Mouse (Mus musculus) hindbrain, embryonic 14.5 days (tissue): ENCODE measurements at regions not wholly inside any gene's neighbourhood (a gene's known extent, or its start where the extent isn't known, plus 50 kb on each side); places are given as distances from the start of the nearest gene placed in this dataset.
A peak's percentile ranks its signal among the peaks of the same experiment; 100 is the strongest.

ENCODE experiments used
- ATAC-seq: fragments of 200-750 bp; cut with Nextera tagmentation; 2 replicates; pipeline ENCODE4 v1.8.0; 2017; ENCODE audit warnings: moderate number of reproducible peaks, mild to moderate bottlenecking, moderate TSS enrichment, moderate library complexity; ENCODE audit not compliant: low FRiP score
- DNase-seq: peaks from one replicate; pipeline ENCODE4 v3.0.0-alpha.2; 2015; ENCODE audit warnings: low spot score
- H3K27ac ChIP-seq: fragments of 300-500 bp; sonication (generic); 2 replicates; pipeline ENCODE4 v1.5.1; 2014; ENCODE audit warnings: mild to moderate bottlenecking, moderate library complexity
- H3K27me3 ChIP-seq: fragments of 300-500 bp; sonication (generic); 2 replicates; pipeline ENCODE4 v1.6.1; 2014; ENCODE audit warnings: mild to moderate bottlenecking, low read length, mixed read lengths; ENCODE audit not compliant: control insufficient read depth, insufficient read depth
- H3K36me3 ChIP-seq: fragments of 300-500 bp; sonication (generic); replicated peaks from 2 replicates; pipeline ENCODE4 v1.6.1; 2014; ENCODE audit not compliant: control insufficient read depth, insufficient read depth
- H3K4me1 ChIP-seq: fragments of 300-500 bp; sonication (generic); replicated peaks from 2 replicates; pipeline ENCODE4 v1.6.1; 2014; ENCODE audit warnings: antibody characterized with exemption, low read length, mixed read lengths; ENCODE audit not compliant: control insufficient read depth, insufficient read depth
- H3K4me2 ChIP-seq: fragments of 300-500 bp; sonication (generic); replicated peaks from 2 replicates; pipeline ENCODE4 v1.6.1; 2014; ENCODE audit warnings: mild to moderate bottlenecking, moderate library complexity
- H3K4me3 ChIP-seq: fragments of 300-500 bp; sonication (generic); replicated peaks from 2 replicates; pipeline ENCODE4 v1.5.1; 2014; ENCODE audit warnings: mild to moderate bottlenecking, low read length
- H3K9ac ChIP-seq: fragments of 300-500 bp; sonication (generic); 2 replicates; pipeline ENCODE4 v1.6.1; 2014
- H3K9me3 ChIP-seq: fragments of 300-500 bp; sonication (generic); 2 replicates; pipeline ENCODE4 v1.6.1; 2016; ENCODE audit warnings: low read length; ENCODE audit not compliant: control insufficient read depth
- WGBS: fragments of 180-500 bp; shearing (Covaris S2); extraction: QIAGEN DNeasy Blood & Tissue Kit; methylation state at CpG from one replicate; pipeline ENCODE4 v1.1.7; 2014; 5-methylcytosine and 5-hydroxymethylcytosine counted together

DNA sequence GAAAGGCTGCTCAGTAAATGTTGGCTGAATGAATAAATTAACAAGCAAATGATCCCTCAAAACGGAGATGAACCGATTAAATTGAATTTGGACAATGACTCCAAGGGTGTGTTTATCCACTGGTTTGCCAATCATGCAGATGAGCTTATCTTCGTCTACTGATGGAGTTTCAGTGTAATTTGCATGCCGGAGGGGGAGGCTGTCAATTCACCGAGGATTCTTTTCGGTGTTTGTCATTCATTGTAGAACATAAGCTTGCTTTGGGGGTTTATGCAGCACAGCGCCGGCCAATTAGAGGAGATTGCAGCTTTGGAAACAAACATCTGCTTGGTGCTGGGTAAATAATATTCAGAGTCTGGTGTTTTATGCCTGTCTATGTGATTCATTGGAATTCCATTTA is 132.7 kb downstream of the Otoa start:
- ATAC-seq (peak; percentile 64; the same call in 1 of the 2 replicates), DNase-seq (peak; percentile 34)
- Histone ChIP-seq H3K4me2 (peak overlapping the region; percentile 11; the same call in 1 of the 2 replicates), H3K27ac (0 out of 2 replicates have a peak overlapping the region, but pooled peaks have one; percentile 32), H3K9ac (no peak overlapping the region), H3K36me3 (no peaks in the 10 kb centered on the region), H3K27me3 (no peaks in the 10 kb centered on the region), H3K4me3 (no peak overlapping the region), H3K4me1 (no peaks in the 10 kb centered on the region; the same call in 1 of the 2 replicates), H3K9me3 (no peaks in the 10 kb centered on the region)
- WGBS = 42% methylated on average over 8 of the region's 8 CpGs

DNA sequence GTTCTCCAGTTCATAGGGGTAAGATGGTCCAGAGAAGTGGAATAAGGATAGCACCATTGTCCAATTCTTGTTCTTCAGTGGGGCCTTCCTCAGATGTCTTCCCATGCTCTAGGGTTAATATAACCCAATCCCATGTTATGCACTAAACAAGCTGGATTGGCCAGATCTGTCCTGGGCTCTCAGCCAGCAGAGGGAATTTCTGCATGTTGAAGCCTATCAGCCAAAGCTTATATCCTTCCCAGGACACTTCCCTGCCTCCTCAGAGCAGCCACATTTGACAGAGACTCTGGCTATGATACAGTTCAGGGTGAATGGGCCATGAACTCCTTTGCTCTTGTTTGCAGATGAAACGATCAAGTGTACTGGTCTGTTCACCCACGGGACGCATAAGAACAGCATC is 133.6 kb downstream of the Otoa start:
- Histone ChIP-seq H3K27me3 (no peaks in the 10 kb centered on the region), H3K36me3 (no peaks in the 10 kb centered on the region), H3K4me2 (no peak overlapping the region), H3K4me1 (no peaks in the 10 kb centered on the region; the same call in 1 of the 2 replicates), H3K9ac (no peak overlapping the region), H3K4me3 (no peak overlapping the region), H3K27ac (no peak overlapping the region), H3K9me3 (no peaks in the 10 kb centered on the region)
- 82% methylated on average over 3 of the region's 3 CpGs for WGBS
- no peak for ATAC-seq
- no peak for DNase-seq

DNA sequence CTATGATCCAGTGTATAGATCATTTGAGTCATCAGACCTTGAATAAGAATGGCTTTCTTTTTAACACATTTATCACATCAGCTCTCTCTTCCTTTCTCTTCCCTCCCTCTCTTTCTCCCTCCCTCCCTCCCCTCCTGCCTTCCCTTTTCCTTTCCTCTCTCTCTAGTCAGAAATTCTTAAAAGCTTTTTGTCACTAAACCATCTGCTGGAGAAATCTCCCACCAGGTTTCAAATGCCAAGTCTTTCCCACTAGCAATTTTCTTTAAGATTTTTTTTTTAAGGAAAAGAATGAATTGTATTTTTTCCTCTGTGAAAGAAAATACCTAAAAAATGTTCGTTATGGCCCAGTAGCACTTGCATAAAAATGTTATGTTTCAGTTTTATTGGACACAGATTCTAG is 134.3 kb downstream of the Otoa start:
- no peaks in the 10 kb centered on the region for H3K9me3 ChIP-seq
- 68% methylated on average over 1 of the region's 1 CpGs for WGBS
- H3K27me3 ChIP-seq = no peaks in the 10 kb centered on the region
- no peak overlapping the region for H3K27ac ChIP-seq
- ATAC-seq (no peak), DNase-seq (no peak)
- H3K9ac ChIP-seq = no peak overlapping the region
- no peaks in the 10 kb centered on the region for H3K36me3 ChIP-seq
- H3K4me2 ChIP-seq = no peak overlapping the region
- H3K4me1 ChIP-seq = no peaks in the 10 kb centered on the region; the same call in 1 of the 2 replicates
- H3K4me3 ChIP-seq = no peak overlapping the region

DNA sequence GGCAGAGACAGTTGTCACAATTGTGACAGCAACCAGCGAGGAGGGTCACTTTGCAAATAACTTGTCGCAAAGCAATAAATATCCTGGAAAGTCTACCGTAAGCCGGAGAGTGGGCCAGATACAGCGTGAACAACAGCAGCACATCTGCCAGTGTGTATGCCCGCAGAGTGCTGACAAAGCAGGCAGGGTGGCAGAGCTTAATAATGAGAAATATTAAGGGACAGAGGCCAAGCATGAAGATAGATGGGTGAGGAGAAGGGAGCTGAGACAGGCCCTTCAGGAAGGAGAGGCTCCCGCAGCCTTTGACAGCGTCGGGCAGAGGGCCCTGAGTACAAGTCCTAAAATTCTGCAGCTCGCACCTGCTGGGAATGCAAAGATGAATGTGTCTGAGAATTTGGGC is 136.6 kb downstream of the Otoa start:
- H3K4me3 ChIP-seq = no peak overlapping the region
- H3K27me3 ChIP-seq = no peaks in the 10 kb centered on the region
- H3K9me3 ChIP-seq = no peaks in the 10 kb centered on the region
- ATAC-seq (no peak), DNase-seq (no peak)
- H3K27ac ChIP-seq = no peak overlapping the region
- H3K4me2 ChIP-seq = no peak overlapping the region
- H3K9ac ChIP-seq = no peak overlapping the region
- no peaks in the 10 kb centered on the region; the same call in 1 of the 2 replicates for H3K4me1 ChIP-seq
- 76% methylated on average over 10 of the region's 10 CpGs for WGBS
- no peaks in the 10 kb centered on the region for H3K36me3 ChIP-seq

DNA sequence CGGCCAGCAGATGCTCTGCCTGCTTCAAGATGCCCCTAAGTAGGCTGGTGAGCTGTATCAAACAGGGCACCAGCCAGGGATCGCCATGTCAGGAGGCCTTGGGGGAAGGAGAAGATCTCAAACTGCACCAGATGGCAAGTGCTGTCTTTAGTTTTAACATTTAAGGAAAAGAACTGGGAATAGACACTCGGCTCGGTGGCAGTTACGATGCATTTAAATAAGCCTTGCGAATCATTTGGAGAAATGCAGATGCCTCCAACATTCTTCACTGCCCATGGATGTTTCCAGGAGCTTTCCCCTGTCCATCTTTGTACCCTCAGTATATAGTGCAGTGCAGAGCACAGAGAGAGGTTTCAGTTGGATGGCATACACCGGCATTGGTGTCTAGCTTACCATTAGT is 139.7 kb downstream of the Otoa start:
- H3K36me3 ChIP-seq = no peaks in the 10 kb centered on the region
- no peak for DNase-seq
- H3K27me3 ChIP-seq = no peaks in the 10 kb centered on the region
- no peak overlapping the region for H3K4me3 ChIP-seq
- no peaks in the 10 kb centered on the region for H3K4me1 ChIP-seq
- 95% methylated on average over 7 of the region's 7 CpGs for WGBS
- no peak for ATAC-seq
- no peak overlapping the region for H3K9ac ChIP-seq
- no peak overlapping the region for H3K4me2 ChIP-seq
- H3K27ac ChIP-seq = no peak overlapping the region
- H3K9me3 ChIP-seq = no peaks in the 10 kb centered on the region

DNA sequence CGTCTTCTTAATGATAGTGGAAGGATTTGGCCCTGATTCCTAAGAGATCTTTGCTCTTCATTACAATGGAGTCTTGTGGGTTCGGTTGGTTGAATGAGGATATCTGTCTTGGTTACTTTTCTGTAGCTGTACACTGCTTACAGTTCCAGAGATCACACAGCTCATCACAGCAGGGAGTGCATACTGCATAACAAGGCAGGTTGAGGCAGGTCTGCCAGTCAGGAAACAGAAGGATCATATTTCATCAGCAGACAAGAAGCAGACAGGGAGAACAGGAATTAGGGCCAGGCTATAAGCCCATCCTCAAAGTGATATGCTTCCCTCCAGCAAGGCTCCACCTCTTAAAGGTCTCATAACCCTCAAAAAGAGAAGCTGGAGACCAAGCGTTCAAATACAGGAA is 150.4 kb downstream of the Otoa start:
- H3K36me3 ChIP-seq = no peaks in the 10 kb centered on the region
- WGBS = 68% methylated on average over 3 of the region's 3 CpGs
- H3K9ac ChIP-seq = no peak overlapping the region
- no peak for ATAC-seq
- H3K4me2 ChIP-seq = no peak overlapping the region
- no peak for DNase-seq
- H3K4me1 ChIP-seq = no peaks in the 10 kb centered on the region
- H3K27me3 ChIP-seq = no peaks in the 10 kb centered on the region
- H3K27ac ChIP-seq = no peak overlapping the region
- H3K9me3 ChIP-seq = no peaks in the 10 kb centered on the region
- H3K4me3 ChIP-seq = no peak overlapping the region

DNA sequence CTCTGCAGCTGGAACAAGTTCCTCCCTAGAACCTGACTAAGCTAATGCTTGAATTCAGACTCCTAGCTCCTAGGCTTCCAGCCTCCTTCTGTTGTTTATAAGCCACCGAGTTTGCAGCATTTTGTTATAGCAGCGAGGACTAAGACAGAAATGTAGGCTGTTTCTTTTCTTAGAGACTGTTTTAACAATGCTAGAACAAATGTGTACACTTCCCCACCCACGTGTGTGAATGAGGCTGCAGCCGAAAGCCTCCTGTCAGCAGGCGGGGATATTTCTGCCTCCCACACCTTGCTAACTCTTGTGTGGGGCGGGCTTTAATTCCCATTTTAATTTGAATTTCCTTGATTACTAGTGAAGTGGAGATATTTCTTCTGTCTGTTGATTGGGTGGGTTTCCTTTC is 153.4 kb downstream of the Otoa start:
- DNase-seq (no peak), ATAC-seq (no peak)
- no peaks in the 10 kb centered on the region for H3K4me1 ChIP-seq
- no peak overlapping the region for H3K4me3 ChIP-seq
- H3K9ac ChIP-seq = no peak overlapping the region
- H3K27me3 ChIP-seq = no peaks in the 10 kb centered on the region
- no peak overlapping the region for H3K27ac ChIP-seq
- WGBS = 88% methylated on average over 6 of the region's 6 CpGs
- no peaks in the 10 kb centered on the region for H3K9me3 ChIP-seq
- H3K4me2 ChIP-seq = no peak overlapping the region
- H3K36me3 ChIP-seq = no peaks in the 10 kb centered on the region

DNA sequence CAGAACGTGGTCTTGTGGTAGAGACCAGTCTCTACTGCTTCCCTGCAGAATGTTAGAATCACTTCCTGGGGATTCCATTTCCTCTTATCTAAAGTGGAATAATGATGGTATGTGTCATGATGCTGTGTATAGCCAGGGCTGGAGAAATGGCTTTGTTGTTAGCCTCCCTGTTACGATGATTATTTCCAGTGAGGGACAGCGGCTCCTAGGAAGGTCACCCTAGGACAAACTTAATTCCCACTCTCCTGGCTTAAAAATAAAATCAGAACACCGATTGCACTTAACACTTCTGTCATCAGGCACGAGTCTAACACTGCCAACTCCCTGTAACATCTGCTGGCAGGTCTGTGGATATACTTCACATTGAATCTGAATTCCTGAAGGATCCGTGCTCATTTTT is 151.9 kb upstream of the Hs3st2 start:
- no peak overlapping the region for H3K4me2 ChIP-seq
- no peaks in the 10 kb centered on the region for H3K27me3 ChIP-seq
- no peak for DNase-seq
- H3K36me3 ChIP-seq = no peaks in the 10 kb centered on the region
- no peaks in the 10 kb centered on the region for H3K4me1 ChIP-seq
- no peak overlapping the region for H3K9ac ChIP-seq
- 86% methylated on average over 6 of the region's 6 CpGs for WGBS
- no peak overlapping the region for H3K4me3 ChIP-seq
- H3K9me3 ChIP-seq = 0 out of 2 replicates have a peak, but pooled peaks cover 2% of the 10 kb centered on the region
- no peak overlapping the region for H3K27ac ChIP-seq
- ATAC-seq = no peak

DNA sequence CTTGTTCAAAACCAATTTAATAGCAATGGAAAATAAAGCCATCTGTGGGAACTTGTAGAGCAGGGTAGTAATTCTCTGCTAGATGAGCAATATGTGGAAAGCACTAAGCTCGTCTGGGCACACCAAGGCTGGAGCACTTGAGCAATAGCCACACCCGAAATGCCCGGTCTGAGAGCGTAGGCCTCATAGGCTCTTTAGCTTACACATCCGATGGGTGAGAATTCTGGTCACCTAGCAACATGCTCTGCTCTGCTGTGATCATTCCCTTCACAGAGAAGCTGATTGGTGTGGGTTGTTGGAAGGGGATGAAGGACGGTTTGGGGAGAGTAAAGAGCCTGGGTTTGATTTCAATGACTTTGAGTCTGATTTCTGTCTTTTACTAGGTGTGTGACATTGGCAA is 143.8 kb upstream of the Hs3st2 start:
- ATAC-seq (no peak), DNase-seq (no peak)
- no peak overlapping the region for H3K4me3 ChIP-seq
- no peak overlapping the region for H3K9ac ChIP-seq
- no peak overlapping the region for H3K4me2 ChIP-seq
- no peak overlapping the region for H3K27ac ChIP-seq
- no peaks in the 10 kb centered on the region for H3K36me3 ChIP-seq
- no peaks in the 10 kb centered on the region for H3K9me3 ChIP-seq
- WGBS = 78% methylated on average over 6 of the region's 6 CpGs
- H3K27me3 ChIP-seq = no peaks in the 10 kb centered on the region
- H3K4me1 ChIP-seq = no peaks in the 10 kb centered on the region

DNA sequence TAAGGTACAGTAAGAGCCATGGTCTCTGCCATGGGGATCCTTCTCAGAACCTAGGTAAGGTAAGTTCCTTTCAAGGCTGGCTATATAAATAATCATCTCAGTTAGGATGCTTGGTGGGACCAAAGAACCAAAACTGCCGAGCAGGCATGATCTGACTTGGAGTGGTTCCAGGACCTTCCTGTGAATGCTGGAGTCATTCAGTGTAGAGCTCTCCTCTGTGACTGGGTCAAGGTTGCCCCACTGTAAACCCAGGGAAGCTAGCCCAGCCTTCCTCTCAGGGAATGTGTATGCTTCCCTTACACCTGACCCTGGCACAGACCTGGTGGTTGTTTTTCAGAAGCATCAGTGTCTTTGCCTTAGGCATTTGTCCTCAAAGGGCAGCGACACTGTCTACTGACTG is 134.2 kb upstream of the Hs3st2 start:
- no peaks in the 10 kb centered on the region for H3K27me3 ChIP-seq
- no peaks in the 10 kb centered on the region for H3K9me3 ChIP-seq
- WGBS = 88% methylated on average over 2 of the region's 2 CpGs
- DNase-seq = no peak
- no peaks in the 10 kb centered on the region for H3K4me1 ChIP-seq
- H3K4me3 ChIP-seq = no peak overlapping the region
- H3K9ac ChIP-seq = no peak overlapping the region
- H3K36me3 ChIP-seq = no peaks in the 10 kb centered on the region
- no peak for ATAC-seq
- no peak overlapping the region for H3K4me2 ChIP-seq
- H3K27ac ChIP-seq = no peak overlapping the region
